Mouse (Mus musculus): ENCODE measurements around the gene Mov10l1. TPM values are rescaled to one million over a fixed set of nuclear protein-coding genes. Genes with fewer than 3 reads are reported as not detected.
A peak's percentile ranks its signal among the peaks of the same experiment; 100 is the strongest.

Gene Mov10l1
- total and polyA plus RNA-seq, 2 experiments from 2014 or later = 0.22 TPM; not detected in 1

DNA sequence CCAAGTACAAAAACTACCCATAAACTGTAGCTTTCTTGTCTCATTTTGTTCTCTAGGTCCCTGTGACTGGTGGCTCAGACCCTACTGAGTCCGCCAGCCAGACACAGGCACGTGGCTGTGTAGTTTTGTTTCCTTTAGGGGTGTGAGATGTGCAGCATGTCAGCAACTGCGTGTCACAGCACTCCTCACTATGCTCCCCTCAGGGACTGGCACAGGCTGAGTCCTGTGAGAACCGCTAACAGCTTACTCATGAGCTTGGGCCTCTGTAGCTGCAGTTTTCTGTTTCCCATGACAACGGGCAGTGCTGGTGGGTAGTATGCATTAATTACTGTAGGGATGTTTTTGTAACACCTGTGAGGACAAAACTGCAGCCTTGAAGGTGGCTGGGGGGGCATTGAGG lies 109.5 kb downstream of the Mov10l1 start:
- Histone ChIP-seq H3K27me3 (ENCODE audit: insufficient read depth, low read length) (no peaks in the 10 kb centered on the region), H3K9me3 (ENCODE audit: low read length) (no peaks in the 10 kb centered on the region), H3K4me3 (ENCODE audit: low read depth, low read length) (no peak overlapping the region), H3K4me1 (ENCODE audit: insufficient read depth, low read length) (peaks cover 14% of the 10 kb centered on the region; the same call in 1 of the 2 replicates), H3K9ac (replicated peaks; ENCODE audit: low read length, poor library complexity, severe bottlenecking) (0 out of 2 replicates have a peak overlapping the region, but pooled peaks have one; percentile 13), H3K4me2 (ENCODE audit: low read depth, low read length, poor library complexity, severe bottlenecking) (no peak overlapping the region), H3K27ac (ENCODE audit: low read depth, low read length) (no peak overlapping the region), H3K36me3 (ENCODE audit: insufficient read depth, low read length) (peaks cover 46% of the 10 kb centered on the region)
- 80% methylated on average over 5 of the region's 5 CpGs for WGBS
- TF ChIP-seq CTCF (IDR thresholded peaks at IDR 0.05) = no peak
- ATAC-seq (ENCODE audit: low FRiP score) (no peak), DNase-seq (ENCODE audit: low spot score) (no peak)

GRCm38 (mm10) chr15:89097450-89097849 lies 114.7 kb downstream of the Mov10l1 start:
- H3K9ac ChIP-seq (replicated peaks; ENCODE audit: low read length, poor library complexity, severe bottlenecking) = no peak overlapping the region
- H3K4me1 ChIP-seq (ENCODE audit: insufficient read depth, low read length) = no peaks in the 10 kb centered on the region
- no peak for DNase-seq (ENCODE audit: low spot score)
- H3K27ac ChIP-seq (ENCODE audit: low read depth, low read length) = no peak overlapping the region
- WGBS = 93% methylated on average over 5 of the region's 5 CpGs
- no peak for TF ChIP-seq CTCF (IDR thresholded peaks at IDR 0.05)
- no peak overlapping the region for H3K4me3 ChIP-seq (ENCODE audit: low read depth, low read length)
- H3K27me3 ChIP-seq (ENCODE audit: insufficient read depth, low read length) = no peaks in the 10 kb centered on the region
- no peak for ATAC-seq (ENCODE audit: low FRiP score)
- peaks cover 93% of the 10 kb centered on the region for H3K36me3 ChIP-seq (ENCODE audit: insufficient read depth, low read length)
- no peak overlapping the region for H3K4me2 ChIP-seq (ENCODE audit: low read depth, low read length, poor library complexity, severe bottlenecking)
- H3K9me3 ChIP-seq (ENCODE audit: low read length) = no peaks in the 10 kb centered on the region

DNA sequence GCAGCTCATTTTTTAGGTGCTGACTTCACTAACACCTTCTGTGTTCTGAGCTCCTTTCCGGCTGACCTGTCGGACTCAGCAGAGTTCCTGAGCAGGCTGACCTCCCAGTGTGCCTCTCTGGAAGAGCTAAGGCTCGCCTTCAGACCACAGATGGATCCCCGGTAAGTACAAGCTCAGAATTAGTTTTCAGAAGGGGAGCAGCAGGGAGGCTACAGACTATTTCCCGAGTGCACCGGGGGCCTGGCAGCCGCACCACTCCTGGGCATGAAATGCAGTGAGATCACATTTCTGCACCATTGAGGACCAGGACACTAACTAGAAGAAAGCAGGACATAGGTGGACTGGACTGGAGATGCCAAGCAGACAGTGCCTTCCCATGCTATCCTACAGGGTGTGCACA lies 115.9 kb downstream of the Mov10l1 start:
- no peak for TF ChIP-seq CTCF (IDR thresholded peaks at IDR 0.05)
- Histone ChIP-seq H3K27me3 (ENCODE audit: insufficient read depth, low read length) (no peaks in the 10 kb centered on the region), H3K4me2 (ENCODE audit: low read depth, low read length, poor library complexity, severe bottlenecking) (no peak overlapping the region), H3K4me3 (ENCODE audit: low read depth, low read length) (no peak overlapping the region), H3K9me3 (ENCODE audit: low read length) (no peaks in the 10 kb centered on the region), H3K9ac (replicated peaks; ENCODE audit: low read length, poor library complexity, severe bottlenecking) (no peak overlapping the region), H3K36me3 (ENCODE audit: insufficient read depth, low read length) (peaks cover 91% of the 10 kb centered on the region), H3K27ac (ENCODE audit: low read depth, low read length) (no peak overlapping the region), H3K4me1 (ENCODE audit: insufficient read depth, low read length) (no peaks in the 10 kb centered on the region)
- DNase-seq (ENCODE audit: low spot score) (no peak), ATAC-seq (ENCODE audit: low FRiP score) (no peak)
- 87% methylated on average over 7 of the region's 7 CpGs for WGBS

DNA sequence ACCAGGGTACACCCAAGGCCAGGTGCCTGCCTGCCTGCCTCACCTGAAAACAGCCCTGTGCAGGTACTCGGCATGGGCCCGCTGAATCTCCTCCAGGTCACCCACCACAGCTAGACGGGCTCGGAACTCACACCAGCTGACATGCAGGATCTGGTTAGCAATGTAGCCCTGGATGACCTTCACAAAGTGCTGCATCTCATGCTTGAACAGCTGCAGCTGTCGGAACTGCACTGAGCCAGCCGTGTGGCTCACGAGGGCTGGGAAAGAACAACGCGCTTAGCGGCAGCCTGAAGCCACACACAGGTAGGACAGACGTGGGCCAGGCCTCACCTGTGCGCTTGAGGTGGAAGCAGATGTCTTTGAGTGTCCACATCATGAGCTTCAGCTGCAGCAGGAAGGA lies 118.1 kb downstream of the Mov10l1 start:
- Histone ChIP-seq H3K27me3 (ENCODE audit: insufficient read depth, low read length) (no peaks in the 10 kb centered on the region), H3K4me2 (ENCODE audit: low read depth, low read length, poor library complexity, severe bottlenecking) (no peak overlapping the region), H3K4me1 (ENCODE audit: insufficient read depth, low read length) (no peaks in the 10 kb centered on the region), H3K9ac (replicated peaks; ENCODE audit: low read length, poor library complexity, severe bottlenecking) (no peak overlapping the region), H3K36me3 (ENCODE audit: insufficient read depth, low read length) (peaks cover 90% of the 10 kb centered on the region), H3K27ac (ENCODE audit: low read depth, low read length) (no peak overlapping the region), H3K9me3 (ENCODE audit: low read length) (no peaks in the 10 kb centered on the region), H3K4me3 (ENCODE audit: low read depth, low read length) (no peak overlapping the region)
- DNase-seq (ENCODE audit: low spot score) (no peak), ATAC-seq (ENCODE audit: low FRiP score) (no peak)
- 91% methylated on average over 12 of the region's 12 CpGs for WGBS
- no peak for TF ChIP-seq CTCF (IDR thresholded peaks at IDR 0.05)

DNA sequence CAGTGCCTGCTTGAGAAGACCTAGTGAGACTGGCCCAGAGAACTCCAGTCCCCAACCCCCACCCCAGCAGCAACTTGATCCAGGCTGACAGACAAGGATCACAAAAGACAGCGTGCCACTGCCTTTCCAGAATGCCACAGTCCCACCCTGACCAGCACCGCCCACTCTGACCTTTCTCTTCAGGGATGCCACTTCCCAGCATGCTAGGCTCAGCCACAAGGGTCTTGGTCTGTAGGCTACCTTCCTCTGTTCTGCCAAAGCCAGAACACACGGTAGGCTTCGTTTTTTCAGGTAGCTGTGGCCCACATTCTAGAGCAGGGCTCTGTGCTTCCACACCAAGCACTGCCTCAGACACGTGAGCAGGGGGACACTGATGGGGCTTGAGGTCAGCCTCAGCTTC lies 119.9 kb downstream of the Mov10l1 start:
- no peak overlapping the region for H3K9ac ChIP-seq (replicated peaks; ENCODE audit: low read length, poor library complexity, severe bottlenecking)
- no peak overlapping the region for H3K27ac ChIP-seq (ENCODE audit: low read depth, low read length)
- H3K4me2 ChIP-seq (ENCODE audit: low read depth, low read length, poor library complexity, severe bottlenecking) = no peak overlapping the region
- H3K36me3 ChIP-seq (ENCODE audit: insufficient read depth, low read length) = peaks cover 86% of the 10 kb centered on the region
- no peak for TF ChIP-seq CTCF (IDR thresholded peaks at IDR 0.05)
- H3K4me1 ChIP-seq (ENCODE audit: insufficient read depth, low read length) = no peaks in the 10 kb centered on the region
- no peaks in the 10 kb centered on the region for H3K9me3 ChIP-seq (ENCODE audit: low read length)
- ATAC-seq (ENCODE audit: low FRiP score) (no peak), DNase-seq (ENCODE audit: low spot score) (no peak)
- no peaks in the 10 kb centered on the region for H3K27me3 ChIP-seq (ENCODE audit: insufficient read depth, low read length)
- 51% methylated on average over 5 of the region's 5 CpGs for WGBS
- no peak overlapping the region for H3K4me3 ChIP-seq (ENCODE audit: low read depth, low read length)

GRCm38 (mm10) chr15:89103921-89104320 lies 121.2 kb downstream of the Mov10l1 start:
- Histone ChIP-seq H3K4me2 (ENCODE audit: low read depth, low read length, poor library complexity, severe bottlenecking) (no peak overlapping the region), H3K36me3 (ENCODE audit: insufficient read depth, low read length) (peaks cover 88% of the 10 kb centered on the region), H3K27me3 (ENCODE audit: insufficient read depth, low read length) (no peaks in the 10 kb centered on the region), H3K9me3 (ENCODE audit: low read length) (no peaks in the 10 kb centered on the region), H3K27ac (ENCODE audit: low read depth, low read length) (no peak overlapping the region), H3K4me3 (ENCODE audit: low read depth, low read length) (no peak overlapping the region), H3K9ac (replicated peaks; ENCODE audit: low read length, poor library complexity, severe bottlenecking) (no peak overlapping the region), H3K4me1 (ENCODE audit: insufficient read depth, low read length) (no peaks in the 10 kb centered on the region)
- 85% methylated on average over 10 of the region's 10 CpGs for WGBS
- ATAC-seq (ENCODE audit: low FRiP score) (no peak), DNase-seq (ENCODE audit: low spot score) (no peak)
- no peak for TF ChIP-seq CTCF (IDR thresholded peaks at IDR 0.05)

All from midbrain, postnatal 0 days (tissue).